Mouse (Mus musculus) lung, adult 2 months (tissue): ENCODE results near the gene Nsf. TPM values are rescaled to one million over a fixed set of nuclear protein-coding genes. Genes with fewer than 3 reads are reported as not detected.

ENCODE experiments used
- DNase-seq: peaks from one replicate; pipeline ENCODE4 v3.0.0; 2022
- H3K4me1 ChIP-seq: fragments of 200-500 bp; 2 replicates; pipeline ENCODE4 v1.6.1; 2011; ENCODE audit warnings: low read length; ENCODE audit not compliant: control insufficient read depth, insufficient read depth
- H3K4me3 ChIP-seq: fragments of 200-500 bp; replicated peaks from 2 replicates; pipeline ENCODE3; 2011; ENCODE audit warnings: low read depth, mild to moderate bottlenecking, control low read depth, low read length; ENCODE audit errors: extremely low read depth
- CTCF ChIP-seq: fragments of 200-500 bp; IDR thresholded peaks from 2 replicates; pipeline ENCODE4 v1.5.1; 2011; ENCODE audit warnings: mild to moderate bottlenecking, low read length, control low read depth; ENCODE audit not compliant: insufficient read depth
- POLR2A ChIP-seq: fragments of 200-500 bp; IDR thresholded peaks from 2 replicates; pipeline ENCODE4 v1.6.1; 2011; ENCODE audit warnings: low read depth, mild to moderate bottlenecking, control low read depth, low read length, borderline replicate concordance; ENCODE audit errors: extremely low read depth
- WGBS: fragments of 180-500 bp; shearing (Covaris S2); methylation state at CpG from one replicate; pipeline ENCODE4 v1.1.7; 2018; 5-methylcytosine and 5-hydroxymethylcytosine counted together
- polyA plus RNA-seq: library from polyadenylated mRNA; depleted of rRNA; stranded (reverse); fragments of >200 nt; gene quantifications from 2 replicates; pipeline ENCODE4 v1.2.3, GENCODE M21; 2012

The Nsf gene
- polyA plus RNA-seq, 1 experiment: 35.2 TPM

DNA sequence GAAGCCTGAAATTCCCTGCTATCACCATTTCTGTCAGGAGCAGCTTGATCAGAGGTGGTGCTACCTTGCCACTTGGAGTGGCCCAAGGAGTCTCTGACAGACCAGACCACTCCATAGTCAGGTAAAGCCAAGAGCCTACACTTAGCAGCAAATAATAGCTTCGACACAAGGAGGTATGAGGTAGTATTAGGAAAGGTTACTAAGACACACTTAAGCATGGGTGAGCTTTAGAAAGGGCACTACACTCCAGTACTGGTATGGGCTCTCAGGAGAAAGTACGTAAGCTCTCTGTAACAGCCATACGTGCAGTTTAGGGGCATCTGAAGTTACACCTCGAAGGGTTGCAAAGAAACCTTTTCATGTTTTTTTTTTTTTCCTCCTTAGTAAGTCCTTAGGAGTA is 11.1 kb downstream of the Nsf start:
- Histone ChIP-seq H3K4me3 (no peak overlapping the region), H3K4me1 (no peaks in the 10 kb centered on the region; the same call in 1 of the 2 replicates)
- no peak for DNase-seq
- no peak for TF ChIP-seq CTCF
- no peak for TF ChIP-seq POLR2A
- WGBS: 79% methylated on average over 4 of the region's 4 CpGs

DNA sequence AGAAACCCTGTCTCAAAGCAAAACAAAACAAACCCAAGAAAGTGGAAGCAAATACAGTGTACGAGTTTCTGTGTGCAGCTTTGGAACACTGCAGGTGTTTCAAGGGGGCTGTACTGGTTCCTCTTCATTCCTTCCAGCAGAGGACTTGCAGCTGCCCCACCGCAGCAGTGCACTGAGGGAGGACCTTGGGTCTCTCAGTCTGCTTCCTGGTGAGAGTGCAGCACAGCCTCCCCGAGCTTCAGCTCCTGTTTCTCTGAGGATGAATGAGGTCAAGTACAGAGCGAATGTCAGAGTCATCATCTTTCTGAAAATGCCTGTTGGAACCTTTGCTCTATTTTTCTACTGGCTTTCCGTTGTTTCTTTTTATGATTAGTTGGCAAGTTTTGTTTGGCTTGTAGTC is 12.5 kb downstream of the Nsf start:
- 50% methylated on average over 5 of the region's 5 CpGs for WGBS
- Histone ChIP-seq H3K4me3 (no peak overlapping the region), H3K4me1 (no peaks in the 10 kb centered on the region; the same call in 1 of the 2 replicates)
- TF ChIP-seq POLR2A (no peak), CTCF (no peak)
- DNase-seq: no peak

DNA sequence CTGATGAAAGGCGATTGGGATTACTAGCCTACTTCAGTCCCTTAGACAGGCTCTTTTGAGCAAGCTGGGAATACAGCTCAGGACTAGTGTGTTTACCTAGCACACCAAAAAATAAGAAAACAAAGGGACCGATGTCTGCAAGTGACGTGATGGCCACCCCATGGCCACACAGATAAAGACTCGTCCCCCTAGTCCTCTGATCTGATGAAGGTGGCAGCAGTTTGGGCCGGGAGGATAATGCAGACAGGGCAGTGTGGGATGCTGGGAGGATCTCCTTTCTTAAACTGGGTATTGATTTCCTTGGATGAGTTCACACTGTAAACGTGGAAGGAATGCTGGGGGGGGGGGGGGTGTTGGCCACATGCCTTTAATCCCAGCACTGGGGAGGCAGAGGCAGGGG is 13.0 kb downstream of the Nsf start:
- Histone ChIP-seq H3K4me3 (no peak overlapping the region), H3K4me1 (no peaks in the 10 kb centered on the region; the same call in 1 of the 2 replicates)
- DNase-seq: no peak
- 76% methylated on average over 6 of the region's 6 CpGs for WGBS
- TF ChIP-seq POLR2A: no peak
- TF ChIP-seq CTCF: no peak

DNA sequence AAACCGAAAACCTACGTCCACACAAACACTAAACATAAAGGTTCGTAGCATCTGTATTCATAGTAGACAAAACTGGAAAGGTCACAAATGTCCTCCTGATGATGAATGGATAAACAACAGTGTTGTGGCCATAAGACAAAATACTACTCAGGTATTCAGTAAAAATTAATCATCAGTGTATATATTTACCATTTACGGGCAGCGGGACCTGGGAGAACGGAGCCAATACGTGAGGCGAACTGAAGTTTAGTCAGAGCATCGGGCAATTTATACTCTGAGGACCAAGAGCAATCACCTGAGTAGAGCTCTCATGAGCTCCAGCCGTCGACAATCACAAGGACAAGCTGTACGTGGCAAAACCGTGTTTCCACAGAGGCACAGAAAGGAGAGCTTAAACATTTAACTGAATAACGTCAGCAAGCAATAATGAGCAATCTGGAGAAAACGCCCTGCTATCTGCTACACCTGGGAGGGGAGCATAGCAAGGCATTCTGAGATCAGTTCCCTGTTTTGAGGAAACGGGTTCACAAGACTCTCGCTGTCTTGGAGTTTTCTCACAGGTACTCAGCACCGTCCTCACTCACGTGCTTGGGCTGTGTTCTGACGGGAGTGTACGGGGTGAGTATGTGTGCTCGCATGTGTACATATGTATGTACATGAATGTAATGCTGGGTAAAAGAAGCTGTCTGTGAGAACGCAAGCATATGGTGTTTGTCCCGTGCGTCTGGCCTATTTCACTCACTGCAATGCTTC is 15.7 kb downstream of the Nsf start:
- TF ChIP-seq POLR2A (no peak), CTCF (no peak)
- WGBS: 80% methylated on average over 25 of the region's 25 CpGs
- H3K4me3 ChIP-seq: no peak overlapping the region
- no peaks in the 10 kb centered on the region; the same call in 1 of the 2 replicates for H3K4me1 ChIP-seq
- no peak for DNase-seq

DNA sequence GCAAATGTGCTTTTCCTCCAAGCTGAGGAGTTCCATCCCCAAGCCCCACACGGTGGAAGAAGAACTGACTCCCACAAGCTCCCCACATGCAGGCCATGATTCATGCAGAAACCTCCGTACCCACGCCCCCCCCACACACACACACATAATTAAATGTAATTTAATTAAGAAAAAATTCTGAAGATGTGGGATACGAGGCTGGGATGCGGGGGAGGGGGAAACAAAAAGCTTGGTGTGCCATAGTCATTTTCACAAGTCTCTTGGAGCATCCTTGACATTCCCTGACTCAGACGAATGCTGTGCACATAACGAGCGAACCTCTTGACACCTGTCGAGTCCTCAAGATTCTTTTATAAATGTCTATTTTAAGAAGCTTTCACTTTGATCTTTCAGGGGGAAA is 16.4 kb downstream of the Nsf start:
- TF ChIP-seq CTCF: no peak
- no peak for TF ChIP-seq POLR2A
- DNase-seq: no peak
- no peaks in the 10 kb centered on the region; the same call in 1 of the 2 replicates for H3K4me1 ChIP-seq
- H3K4me3 ChIP-seq: no peak overlapping the region
- 76% methylated on average over 9 of the region's 9 CpGs for WGBS

DNA sequence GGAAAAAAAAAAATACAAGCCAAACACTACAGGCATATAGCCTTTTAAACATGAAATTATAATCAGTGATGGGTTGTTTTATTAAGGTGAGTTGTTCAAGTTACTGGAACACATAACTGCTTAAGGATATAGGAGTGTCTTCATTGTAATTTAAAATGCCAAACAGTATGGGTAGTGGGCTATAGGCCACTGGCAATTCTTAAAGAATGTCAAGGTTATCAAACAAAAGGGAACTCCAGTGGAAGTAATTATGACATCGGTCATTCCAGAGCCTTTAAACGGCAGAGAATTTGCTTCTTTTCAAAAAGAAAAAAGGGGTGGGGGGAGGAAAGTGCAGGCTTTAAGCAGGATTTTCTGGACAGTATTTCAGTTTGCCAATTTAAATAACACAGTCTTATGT is 18.1 kb downstream of the Nsf start:
- TF ChIP-seq POLR2A: no peak
- TF ChIP-seq CTCF: no peak
- DNase-seq: no peak
- 50% methylated on average over 2 of the region's 2 CpGs for WGBS

DNA sequence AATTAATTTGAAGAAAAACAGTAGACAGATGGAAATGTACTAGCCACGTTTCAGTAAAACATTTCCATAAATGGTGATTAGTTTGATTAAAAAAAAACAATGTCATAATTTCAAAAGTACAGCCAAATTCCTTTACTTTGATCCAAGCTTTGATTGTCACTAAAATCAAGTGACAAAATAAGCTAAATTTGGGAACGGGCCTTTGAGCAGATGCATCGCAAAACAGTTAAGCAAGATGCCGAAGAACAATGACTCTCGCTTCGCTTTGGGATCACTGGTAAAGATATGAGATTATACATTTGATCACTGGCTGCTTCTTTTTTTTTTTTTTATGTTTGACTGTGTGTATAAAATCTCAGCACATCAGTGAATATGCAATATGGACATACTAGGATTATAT is 20.0 kb downstream of the Nsf start:
- 83% methylated on average over 6 of the region's 6 CpGs for WGBS
- TF ChIP-seq POLR2A (no peak), CTCF (no peak)
- no peak for DNase-seq
- Histone ChIP-seq H3K4me3 (no peak overlapping the region), H3K4me1 (no peaks in the 10 kb centered on the region)

More for the DNA sequence above, 18.1 kb downstream of the Nsf start:
- Histone ChIP-seq H3K4me1 (no peaks in the 10 kb centered on the region), H3K4me3 (no peak overlapping the region)

DNA sequence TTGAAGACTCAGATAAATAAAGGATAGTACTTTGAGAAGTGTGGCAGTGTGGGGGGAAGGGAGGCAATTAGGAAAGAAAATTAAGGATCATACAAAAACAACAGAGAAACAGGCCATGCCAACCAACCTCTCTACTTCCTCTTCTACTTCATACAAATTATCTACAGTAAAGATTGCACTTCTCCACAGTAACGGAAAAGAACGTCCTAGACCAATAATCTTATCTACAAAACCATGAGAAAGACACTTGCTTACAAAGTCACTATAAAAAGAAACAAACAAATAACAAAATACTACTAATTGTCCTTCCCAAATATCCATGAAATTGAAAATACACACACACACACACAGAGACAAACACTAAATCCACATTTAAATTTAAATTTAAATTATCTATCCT is 29.9 kb downstream of the Nsf start:
- no peak for TF ChIP-seq POLR2A
- TF ChIP-seq CTCF: no peak
- 91% methylated on average over 2 of the region's 2 CpGs for WGBS
- no peak for DNase-seq
- no peaks in the 10 kb centered on the region for H3K4me1 ChIP-seq
- no peak overlapping the region for H3K4me3 ChIP-seq

DNA sequence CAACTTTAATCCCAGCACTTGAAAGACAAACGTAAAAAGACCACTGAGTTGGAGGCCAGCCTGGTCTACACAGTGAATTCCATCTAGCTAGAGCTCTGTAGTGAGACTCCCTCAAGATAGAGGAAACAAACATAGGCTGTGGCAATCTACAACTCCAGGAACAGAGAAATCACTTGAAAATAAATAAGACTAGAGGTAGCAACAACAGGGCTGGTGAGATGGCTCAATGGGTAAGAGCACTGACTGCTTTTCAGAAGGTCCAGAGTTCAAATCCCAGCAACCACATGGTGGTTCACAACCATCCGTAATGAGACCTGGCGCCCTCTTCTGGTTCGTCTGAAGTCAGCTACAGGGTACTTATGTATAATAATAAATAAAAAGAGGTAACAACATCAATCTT is 30.6 kb downstream of the Nsf start:
- TF ChIP-seq POLR2A: no peak
- no peak for TF ChIP-seq CTCF
- Histone ChIP-seq H3K4me1 (no peaks in the 10 kb centered on the region), H3K4me3 (no peak overlapping the region)
- WGBS: 84% methylated on average over 4 of the region's 4 CpGs
- no peak for DNase-seq

DNA sequence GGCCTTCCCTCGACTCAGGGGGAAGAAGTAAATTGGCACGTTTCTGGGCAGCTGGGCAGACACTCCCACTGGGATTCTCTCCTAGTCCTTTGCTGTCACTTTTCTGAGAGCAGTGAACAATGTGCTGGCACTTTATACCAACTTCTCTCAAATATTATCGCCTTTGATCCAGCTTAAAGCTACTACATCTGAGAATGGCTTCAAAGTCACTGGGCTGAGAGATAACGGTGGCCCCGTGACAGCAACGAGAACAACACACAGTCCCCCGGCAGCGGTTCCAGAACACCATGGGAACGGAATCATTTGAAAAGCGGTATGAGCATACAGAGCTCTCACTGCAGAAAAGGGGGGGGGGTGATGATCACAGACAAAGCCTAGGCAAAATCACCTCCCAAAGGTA is 31.0 kb downstream of the Nsf start:
- WGBS: 88% methylated on average over 10 of the region's 10 CpGs
- DNase-seq: no peak
- no peaks in the 10 kb centered on the region for H3K4me1 ChIP-seq
- H3K4me3 ChIP-seq: no peak overlapping the region
- TF ChIP-seq POLR2A: no peak
- no peak for TF ChIP-seq CTCF

DNA sequence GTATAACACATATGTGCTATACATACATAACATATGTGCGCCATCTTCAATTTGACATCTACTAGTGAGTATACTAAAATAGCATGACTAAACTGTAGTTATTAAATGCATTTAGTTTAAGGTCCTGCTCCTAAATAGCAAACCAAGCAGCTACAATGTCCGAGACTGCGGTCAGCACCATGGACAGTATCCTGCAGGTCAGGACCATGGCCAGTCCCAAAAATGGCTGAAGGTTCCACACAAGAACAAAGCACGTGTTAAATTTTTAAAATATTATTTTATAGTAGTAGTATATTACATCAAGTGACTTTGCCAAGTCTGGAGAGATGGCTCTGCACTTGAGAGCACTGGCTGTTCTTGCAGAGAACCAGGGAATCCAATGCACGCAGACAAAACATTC is 33.2 kb downstream of the Nsf start:
- Histone ChIP-seq H3K4me3 (no peak overlapping the region), H3K4me1 (no peaks in the 10 kb centered on the region)
- DNase-seq: peak; percentile 50
- WGBS: 71% methylated on average over 5 of the region's 5 CpGs
- TF ChIP-seq CTCF (no peak), POLR2A (no peak)
